Mouse (Mus musculus) kidney, adult 2 months (tissue): ENCODE results near the gene Ift43.

Source experiments
- CTCF ChIP-seq: fragments of 200-500 bp; conservative IDR thresholded peaks from 2 replicates; pipeline ENCODE4 v1.5.1; 2011; ENCODE audit warnings: low read depth, mild to moderate bottlenecking, control low read depth, low read length, moderate library complexity, mixed read lengths; ENCODE audit not compliant: insufficient read depth, insufficient read length
- POLR2A ChIP-seq: fragments of 200-500 bp; IDR thresholded peaks from one replicate; pipeline ENCODE4 v1.6.1; 2011; ENCODE audit warnings: low read depth, low read length, control low read depth

GRCm38 (mm10) chr12:86148271-86148670 lies 65.9 kb downstream of the Ift43 start:
- TF ChIP-seq CTCF (no peak), POLR2A (no peak)
